Mouse (Mus musculus): Measurements from ENCODE around the gene Zfyve28. TPM values are rescaled to one million over a fixed set of nuclear protein-coding genes. Genes with fewer than 3 reads are reported as not detected.

Zfyve28 gene
- polyA plus RNA-seq, 1 experiment from 2014 or later: 0.27 TPM

GRCm38 (mm10) chr5:34294696-34295095, 6.4 kb upstream of the Zfyve28 start:
- no peaks in the 10 kb centered on the region for H3K4me1 ChIP-seq (replicated peaks; ENCODE audit: control insufficient read depth, insufficient read depth, low read length)
- ATAC-seq (replicated peaks; ENCODE audit: low FRiP score, low TSS enrichment, low read depth): no peak
- no peak overlapping the region for H3K4me3 ChIP-seq (ENCODE audit: low read depth, low read length)
- no peak overlapping the region for H3K9ac ChIP-seq (ENCODE audit: low read length)
- no peak overlapping the region for H3K27ac ChIP-seq (ENCODE audit: low read depth)
- H3K36me3 ChIP-seq (ENCODE audit: control insufficient read depth, insufficient read depth, low read length): no peaks in the 10 kb centered on the region
- no peaks in the 10 kb centered on the region for H3K9me3 ChIP-seq (ENCODE audit: control insufficient read depth, low read length)
- DNase-seq (ENCODE audit: low spot score): no peak
- H3K4me2 ChIP-seq (ENCODE audit: low read length): no peak overlapping the region
- 40% methylated on average over 2 of the region's 2 CpGs for WGBS
- H3K27me3 ChIP-seq (replicated peaks; ENCODE audit: control insufficient read depth, insufficient read depth, low read length): peaks cover 5% of the 10 kb centered on the region; the same call in 1 of the 2 replicates

- no peak overlapping the region for H3K4me3 ChIP-seq (ENCODE audit: low read depth, low read length)
- no peak for ATAC-seq (replicated peaks; ENCODE audit: low FRiP score, low TSS enrichment, low read depth)
- H3K9ac ChIP-seq (ENCODE audit: low read length): no peak overlapping the region
- no peak overlapping the region for H3K4me2 ChIP-seq (ENCODE audit: low read length)
- WGBS: 83% methylated on average over 6 of the region's 6 CpGs
- H3K36me3 ChIP-seq (ENCODE audit: control insufficient read depth, insufficient read depth, low read length): no peaks in the 10 kb centered on the region
- H3K9me3 ChIP-seq (ENCODE audit: control insufficient read depth, low read length): no peaks in the 10 kb centered on the region
- H3K27ac ChIP-seq (ENCODE audit: low read depth): no peak overlapping the region
- no peaks in the 10 kb centered on the region for H3K4me1 ChIP-seq (replicated peaks; ENCODE audit: control insufficient read depth, insufficient read depth, low read length)
- DNase-seq (ENCODE audit: low spot score): no peak
- peaks cover 18% of the 10 kb centered on the region for H3K27me3 ChIP-seq (replicated peaks; ENCODE audit: control insufficient read depth, insufficient read depth, low read length)
These were observed 5.1 kb upstream of the Zfyve28 start for GRCm38 (mm10) chr5:34293363-34293762.

- 62% methylated on average over 2 of the region's 2 CpGs for WGBS
- H3K9me3 ChIP-seq (ENCODE audit: control insufficient read depth, low read length): no peaks in the 10 kb centered on the region
- no peak overlapping the region for H3K4me2 ChIP-seq (ENCODE audit: low read length)
- no peak for ATAC-seq (replicated peaks; ENCODE audit: low FRiP score, low TSS enrichment, low read depth)
- no peak overlapping the region for H3K9ac ChIP-seq (ENCODE audit: low read length)
- no peak for DNase-seq (ENCODE audit: low spot score)
- peaks cover 6% of the 10 kb centered on the region; the same call in 1 of the 2 replicates for H3K4me1 ChIP-seq (replicated peaks; ENCODE audit: control insufficient read depth, insufficient read depth, low read length)
- no peak overlapping the region for H3K4me3 ChIP-seq (ENCODE audit: low read depth, low read length)
- H3K36me3 ChIP-seq (ENCODE audit: control insufficient read depth, insufficient read depth, low read length): no peaks in the 10 kb centered on the region
- H3K27ac ChIP-seq (ENCODE audit: low read depth): no peak overlapping the region
- peaks cover 51% of the 10 kb centered on the region for H3K27me3 ChIP-seq (replicated peaks; ENCODE audit: control insufficient read depth, insufficient read depth, low read length)
These were observed 1.0 kb upstream of the Zfyve28 start for GRCm38 (mm10) chr5:34289286-34289685.

- no peak for ATAC-seq (replicated peaks; ENCODE audit: low FRiP score, low TSS enrichment, low read depth)
- Histone ChIP-seq H3K27ac (ENCODE audit: low read depth) (no peak overlapping the region), H3K4me2 (ENCODE audit: low read length) (peak overlapping the region; percentile 90), H3K9ac (ENCODE audit: low read length) (no peak overlapping the region), H3K9me3 (ENCODE audit: control insufficient read depth, low read length) (no peaks in the 10 kb centered on the region), H3K27me3 (replicated peaks; ENCODE audit: control insufficient read depth, insufficient read depth, low read length) (peaks cover 54% of the 10 kb centered on the region), H3K4me1 (replicated peaks; ENCODE audit: control insufficient read depth, insufficient read depth, low read length) (peaks cover 6% of the 10 kb centered on the region; the same call in 1 of the 2 replicates), H3K4me3 (ENCODE audit: low read depth, low read length) (peak overlapping the region; percentile 59), H3K36me3 (ENCODE audit: control insufficient read depth, insufficient read depth, low read length) (no peaks in the 10 kb centered on the region)
- peak; percentile 74 for DNase-seq (ENCODE audit: low spot score)
- WGBS: under 1% methylated on average over 18 of the region's 18 CpGs
These were observed 457 bp downstream of the Zfyve28 start for GRCm38 (mm10) chr5:34287838-34288145.

GRCm38 (mm10) chr5:34287001-34287837, 1.0 kb downstream of the Zfyve28 start:
- WGBS: 1% methylated on average over 54 of the region's 54 CpGs
- no peak overlapping the region for H3K9ac ChIP-seq (ENCODE audit: low read length)
- H3K9me3 ChIP-seq (ENCODE audit: control insufficient read depth, low read length): no peaks in the 10 kb centered on the region
- H3K4me1 ChIP-seq (replicated peaks; ENCODE audit: control insufficient read depth, insufficient read depth, low read length): peaks cover 6% of the 10 kb centered on the region; the same call in 1 of the 2 replicates
- no peak overlapping the region for H3K27ac ChIP-seq (ENCODE audit: low read depth)
- ATAC-seq (replicated peaks; ENCODE audit: low FRiP score, low TSS enrichment, low read depth): no peak
- H3K36me3 ChIP-seq (ENCODE audit: control insufficient read depth, insufficient read depth, low read length): no peaks in the 10 kb centered on the region
- H3K4me3 ChIP-seq (ENCODE audit: low read depth, low read length): peak overlapping the region; percentile 59
- peaks cover 54% of the 10 kb centered on the region for H3K27me3 ChIP-seq (replicated peaks; ENCODE audit: control insufficient read depth, insufficient read depth, low read length)
- DNase-seq (ENCODE audit: low spot score): peak; percentile 58
- H3K4me2 ChIP-seq (ENCODE audit: low read length): peak overlapping the region; percentile 90

GRCm38 (mm10) chr5:34286516-34286915, 1.7 kb downstream of the Zfyve28 start:
- no peak for ATAC-seq (replicated peaks; ENCODE audit: low FRiP score, low TSS enrichment, low read depth)
- Histone ChIP-seq H3K9ac (ENCODE audit: low read length) (no peak overlapping the region), H3K27ac (ENCODE audit: low read depth) (no peak overlapping the region), H3K9me3 (ENCODE audit: control insufficient read depth, low read length) (no peaks in the 10 kb centered on the region), H3K4me1 (replicated peaks; ENCODE audit: control insufficient read depth, insufficient read depth, low read length) (peaks cover 6% of the 10 kb centered on the region; the same call in 1 of the 2 replicates), H3K4me3 (ENCODE audit: low read depth, low read length) (peak overlapping the region; percentile 22), H3K36me3 (ENCODE audit: control insufficient read depth, insufficient read depth, low read length) (no peaks in the 10 kb centered on the region), H3K27me3 (replicated peaks; ENCODE audit: control insufficient read depth, insufficient read depth, low read length) (peaks cover 54% of the 10 kb centered on the region), H3K4me2 (ENCODE audit: low read length) (peak overlapping the region; percentile 90; the same call in 1 of the 2 replicates)
- DNase-seq (ENCODE audit: low spot score): no peak
- WGBS: 3% methylated on average over 11 of the region's 11 CpGs

GRCm38 (mm10) chr5:34285285-34285684, 3.0 kb downstream of the Zfyve28 start:
- no peak overlapping the region for H3K9ac ChIP-seq (ENCODE audit: low read length)
- H3K9me3 ChIP-seq (ENCODE audit: control insufficient read depth, low read length): no peaks in the 10 kb centered on the region
- peaks cover 50% of the 10 kb centered on the region for H3K27me3 ChIP-seq (replicated peaks; ENCODE audit: control insufficient read depth, insufficient read depth, low read length)
- H3K4me2 ChIP-seq (ENCODE audit: low read length): no peak overlapping the region
- H3K27ac ChIP-seq (ENCODE audit: low read depth): no peak overlapping the region
- H3K36me3 ChIP-seq (ENCODE audit: control insufficient read depth, insufficient read depth, low read length): no peaks in the 10 kb centered on the region
- no peak overlapping the region for H3K4me3 ChIP-seq (ENCODE audit: low read depth, low read length)
- DNase-seq (ENCODE audit: low spot score) (no peak), ATAC-seq (replicated peaks; ENCODE audit: low FRiP score, low TSS enrichment, low read depth) (no peak)
- H3K4me1 ChIP-seq (replicated peaks; ENCODE audit: control insufficient read depth, insufficient read depth, low read length): peaks cover 6% of the 10 kb centered on the region; the same call in 1 of the 2 replicates
- 84% methylated on average over 2 of the region's 2 CpGs for WGBS

GRCm38 (mm10) chr5:34284156-34284750, 4.0 kb downstream of the Zfyve28 start:
- no peak overlapping the region for H3K9ac ChIP-seq (ENCODE audit: low read length)
- DNase-seq (ENCODE audit: low spot score) (no peak), ATAC-seq (replicated peaks; ENCODE audit: low FRiP score, low TSS enrichment, low read depth) (no peak)
- H3K27me3 ChIP-seq (replicated peaks; ENCODE audit: control insufficient read depth, insufficient read depth, low read length): peaks cover 44% of the 10 kb centered on the region
- no peaks in the 10 kb centered on the region for H3K36me3 ChIP-seq (ENCODE audit: control insufficient read depth, insufficient read depth, low read length)
- H3K27ac ChIP-seq (ENCODE audit: low read depth): no peak overlapping the region
- 40% methylated on average over 3 of the region's 3 CpGs for WGBS
- peaks cover 6% of the 10 kb centered on the region; the same call in 1 of the 2 replicates for H3K4me1 ChIP-seq (replicated peaks; ENCODE audit: control insufficient read depth, insufficient read depth, low read length)
- H3K4me2 ChIP-seq (ENCODE audit: low read length): no peak overlapping the region
- H3K4me3 ChIP-seq (ENCODE audit: low read depth, low read length): no peak overlapping the region
- no peaks in the 10 kb centered on the region for H3K9me3 ChIP-seq (ENCODE audit: control insufficient read depth, low read length)
